Mouse (Mus musculus): ENCODE results near the gene Npm3.

The Npm3 gene

DNA sequence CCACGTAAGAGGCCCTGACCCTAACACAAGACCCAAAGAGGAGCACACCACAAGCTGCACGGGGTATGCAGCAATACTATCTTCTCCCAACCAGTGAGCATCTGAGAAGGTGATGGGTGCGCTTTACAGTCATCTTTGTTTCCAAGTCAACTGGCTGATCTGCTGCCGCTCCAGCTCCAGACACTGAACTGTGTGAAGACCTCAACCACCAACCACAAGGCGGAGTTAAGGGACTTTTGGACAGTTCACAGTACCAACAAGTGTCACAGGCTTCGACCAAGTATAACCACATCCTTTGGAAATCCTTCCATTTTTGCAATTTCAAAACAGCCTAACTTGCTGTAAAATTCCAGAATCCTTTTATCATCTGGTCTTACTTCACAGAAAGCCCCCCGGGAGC is 2.5 kb upstream of the Npm3 start:
- DNase-seq = no peak

DNA sequence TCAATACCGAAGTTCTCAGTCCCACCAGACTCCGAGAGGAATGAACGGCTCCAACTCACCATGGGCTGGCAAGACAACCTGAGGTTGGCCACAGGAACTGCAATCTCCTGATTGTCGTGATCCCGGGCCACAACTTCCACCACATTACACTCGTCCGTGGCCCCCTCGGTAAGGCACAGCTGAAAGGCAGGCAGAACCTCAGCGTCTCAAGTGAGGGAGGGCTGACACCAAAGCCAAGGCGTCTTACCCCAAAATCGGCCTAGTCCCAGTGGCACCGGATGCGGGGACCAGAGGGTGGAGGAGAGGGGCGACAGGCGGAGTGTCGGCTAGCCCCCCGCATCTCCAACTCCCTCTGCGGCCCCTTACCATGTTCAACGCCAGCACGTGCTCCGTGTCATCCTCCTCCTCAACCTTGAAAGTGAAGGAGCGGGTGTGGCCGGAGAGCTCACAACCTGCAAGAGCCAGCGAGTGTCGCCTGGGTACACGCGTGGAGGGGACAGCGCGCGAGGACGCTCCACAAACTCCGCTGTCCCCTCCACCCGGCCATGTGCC is 624 bp downstream of the Npm3 start:
- DNase-seq = no peak

GRCm38 (mm10) chr19:45748206-45748605 is 1.2 kb downstream of the Npm3 start:
- DNase-seq = no peak

- peak; percentile 73 to 93 for DNase-seq
Observed at GRCm38 (mm10) chr19:45747028-45747867, 2.1 kb downstream of the Npm3 start.

- DNase-seq = peak; percentile 64 to 85
Observed at GRCm38 (mm10) chr19:45746153-45747020, 3.0 kb downstream of the Npm3 start.

DNA sequence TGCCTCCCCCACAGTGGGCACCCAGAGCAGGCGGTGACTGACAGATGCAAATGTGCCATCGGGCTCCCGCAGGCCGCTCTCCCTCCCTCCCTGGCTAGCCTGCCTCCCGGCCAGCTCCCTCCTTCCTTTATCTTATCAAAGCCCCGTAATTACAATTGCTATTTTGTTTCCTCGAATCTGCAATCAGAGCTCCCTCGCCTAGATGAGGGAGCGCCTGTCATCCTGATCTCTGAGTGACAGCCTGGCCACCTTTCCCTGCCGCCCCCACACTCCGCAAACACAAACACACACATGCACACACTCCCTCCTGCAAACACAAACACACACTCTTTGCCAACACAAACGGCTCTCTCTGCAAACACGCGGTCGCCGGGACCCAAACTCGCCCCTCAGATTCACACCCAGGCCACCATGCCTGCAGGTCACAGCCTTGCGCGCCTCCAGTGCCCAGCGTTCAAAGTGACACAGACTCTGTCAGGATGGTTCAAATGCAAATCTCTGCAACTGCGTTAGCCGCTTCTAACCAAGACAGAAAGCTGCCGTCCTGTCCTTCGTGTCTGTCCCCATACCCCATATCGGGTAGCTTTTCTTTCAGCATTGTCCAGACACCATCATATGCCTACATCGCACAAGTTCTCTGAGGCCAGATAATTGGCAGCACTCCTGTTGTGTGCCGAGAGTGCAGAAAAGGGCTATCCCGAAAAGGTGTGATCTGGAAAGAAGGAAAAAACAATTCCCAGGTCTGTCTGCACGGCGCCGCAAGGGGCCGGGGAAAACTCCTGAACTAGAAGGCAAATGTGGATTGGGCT is 3.8 kb downstream of the Npm3 start:
- no peak for DNase-seq

DNA sequence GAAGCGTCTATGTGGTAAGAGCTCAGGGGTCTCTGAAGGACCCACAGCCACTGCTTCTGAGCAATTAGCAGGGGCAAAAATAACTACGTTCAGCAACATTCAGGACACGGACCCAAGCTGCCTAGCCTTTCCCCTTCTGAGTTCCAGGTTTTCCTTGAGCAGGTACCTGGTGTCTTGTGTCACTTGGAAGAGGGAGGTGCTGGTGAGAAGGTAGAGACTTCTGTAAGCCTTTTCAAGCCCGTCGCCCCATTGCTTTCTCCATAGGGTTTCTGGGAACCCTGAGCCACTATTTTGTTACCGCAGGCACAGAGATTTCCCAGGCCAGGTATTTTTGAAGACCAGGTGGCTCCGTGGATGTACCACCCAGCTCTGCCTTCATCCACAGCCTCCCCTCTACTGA is 5.8 kb downstream of the Npm3 start:
- no peak for DNase-seq

DNA sequence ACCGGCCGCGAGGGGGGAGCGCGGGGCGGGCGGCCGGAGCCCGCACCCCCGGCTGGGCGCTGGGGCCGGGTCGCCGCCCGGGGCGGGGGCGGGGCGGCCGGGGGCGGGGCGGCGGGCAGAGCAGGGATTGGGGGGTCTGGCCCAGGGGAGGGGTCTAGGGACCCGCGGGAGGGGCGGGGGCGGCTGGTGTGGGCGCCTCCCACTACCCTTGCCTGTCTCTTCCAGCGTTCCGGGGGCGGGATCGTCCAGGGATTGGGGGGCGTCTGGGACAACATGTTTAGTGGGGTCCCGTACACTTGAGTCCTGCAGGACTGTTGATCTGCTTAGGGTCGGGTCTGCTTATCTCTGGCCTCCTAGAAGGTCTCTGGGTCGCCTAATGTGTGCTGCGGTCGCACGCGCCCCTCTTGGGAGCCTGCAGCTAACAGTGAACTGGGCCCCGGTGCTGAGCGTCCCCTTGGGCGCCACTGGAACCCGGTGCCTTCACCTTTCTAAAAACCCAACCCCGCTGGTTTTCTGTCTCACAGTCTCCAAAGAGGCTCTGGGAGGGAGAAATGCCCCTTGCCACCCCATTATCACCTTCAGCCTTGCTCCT is 6.3 kb downstream of the Npm3 start:
- DNase-seq = no peak

DNA sequence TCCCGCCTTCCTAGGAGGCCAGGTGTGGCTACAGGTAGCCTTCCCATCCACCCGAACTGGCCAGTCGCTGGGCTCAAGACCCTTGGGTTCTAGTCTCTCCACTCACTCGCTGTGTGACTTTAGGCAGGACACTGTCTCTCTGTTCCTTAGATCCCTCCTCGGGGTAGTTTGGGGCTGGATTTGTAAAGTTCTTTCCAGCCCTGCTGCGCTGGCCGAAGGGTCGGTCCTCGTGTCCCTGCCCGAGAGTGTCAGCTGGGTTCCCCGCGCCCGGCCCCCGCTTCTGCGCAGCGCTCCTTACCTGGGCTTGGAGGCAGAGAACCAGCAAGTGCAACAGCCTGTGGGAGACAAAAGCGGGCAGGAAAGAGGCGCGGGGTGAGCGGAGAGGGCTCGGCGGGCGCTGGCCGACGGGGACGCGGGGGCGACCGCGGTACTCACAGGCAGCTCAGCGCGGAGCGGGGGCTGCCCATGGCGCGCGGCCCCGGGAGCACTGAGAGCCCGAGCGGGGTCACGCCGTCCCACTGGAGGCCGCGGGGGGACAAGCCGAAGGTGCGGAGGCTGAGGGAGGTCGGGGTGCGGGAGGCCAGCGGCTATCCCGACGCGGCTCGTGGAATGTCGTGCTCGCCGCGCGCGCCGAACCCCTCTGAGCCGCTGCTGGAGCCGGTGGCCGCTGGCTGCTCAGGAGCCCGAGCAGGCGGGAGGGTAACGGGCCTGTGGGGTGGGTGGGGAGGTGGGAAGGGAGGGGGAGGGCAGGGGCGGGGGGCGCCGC is 7.0 kb downstream of the Npm3 start, which contains the start of gene Fgf8:
TSS of gene Fgf8 (minus strand) at position 698 of the 766 bp plus-strand sequence.
- no peak for DNase-seq

GRCm38 (mm10) chr19:45741431-45742217 is 7.8 kb downstream of the Npm3 start:
- DNase-seq = no peak

DNA sequence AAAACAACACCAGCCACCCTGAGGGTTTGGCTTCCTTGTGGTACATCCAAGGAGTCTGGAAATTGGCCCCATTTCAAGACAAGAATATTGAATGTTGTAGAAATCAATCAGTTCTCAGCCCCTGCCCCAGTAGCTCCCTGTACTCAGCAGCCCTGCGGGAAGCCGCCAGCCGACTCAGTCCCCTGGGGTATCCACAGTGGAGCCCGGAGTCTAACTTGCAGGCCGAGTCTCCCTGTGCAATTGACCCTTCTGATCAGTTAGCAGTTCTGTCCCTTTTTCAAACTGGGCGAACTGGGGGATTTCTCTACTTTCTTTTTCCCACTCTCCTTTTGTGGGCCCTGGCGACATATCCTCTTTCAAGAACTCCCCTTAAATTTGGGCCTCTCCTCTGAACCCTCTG is 8.6 kb downstream of the Npm3 start:
- no peak for DNase-seq

DNA sequence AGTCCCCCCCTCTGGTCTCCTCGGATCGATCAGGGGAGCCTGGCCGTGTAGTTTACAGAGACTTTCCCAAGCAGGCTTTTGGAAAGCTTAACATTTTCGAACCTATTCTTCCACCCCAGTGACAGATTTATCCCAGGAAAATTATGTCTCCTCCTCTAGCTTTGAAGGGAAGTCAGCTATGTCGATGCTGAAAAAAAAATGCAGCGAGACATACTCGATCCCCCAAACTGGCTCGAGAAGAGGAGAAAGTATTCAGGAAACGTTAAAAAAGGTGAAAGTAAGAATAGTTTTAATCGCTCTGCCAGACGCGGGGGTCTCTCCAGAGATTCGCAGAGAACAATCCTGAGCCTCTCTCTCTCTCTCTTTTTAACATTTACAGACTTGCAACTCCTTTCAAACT is 9.2 kb downstream of the Npm3 start:
- DNase-seq = no peak

GRCm38 (mm10) chr19:45738521-45738920 is 10.9 kb downstream of the Npm3 start:
- DNase-seq = no peak

GRCm38 (mm10) chr19:45737846-45738484 is 11.4 kb downstream of the Npm3 start:
- no peak for DNase-seq

- no peak for DNase-seq
Observed at GRCm38 (mm10) chr19:45737208-45737845, 12.1 kb downstream of the Npm3 start.

DNA sequence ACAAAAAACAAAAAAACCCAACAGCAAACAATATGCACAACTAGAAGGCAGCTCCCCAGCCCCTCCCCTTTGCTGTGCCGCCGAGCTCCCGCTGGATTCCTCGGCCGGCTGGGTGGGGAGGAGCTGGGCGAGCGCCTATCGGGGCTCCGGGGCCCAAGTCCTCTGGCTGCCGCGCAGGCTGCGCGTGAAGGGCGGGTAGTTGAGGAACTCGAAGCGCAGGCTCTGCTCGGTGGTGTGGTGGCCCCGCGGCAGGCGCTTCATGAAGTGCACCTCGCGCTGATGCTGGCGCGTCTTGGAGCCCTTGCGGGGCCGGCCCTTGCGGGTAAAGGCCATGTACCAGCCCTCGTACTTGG is 12.6 kb downstream of the Npm3 start:
- DNase-seq = peak in 1 of 2 experiments; percentile 35

- no peak for DNase-seq
Observed at GRCm38 (mm10) chr19:45736241-45736640, 13.2 kb downstream of the Npm3 start.

GRCm38 (mm10) chr19:45734762-45735161 is 14.6 kb downstream of the Npm3 start:
- DNase-seq = no peak

DNA sequence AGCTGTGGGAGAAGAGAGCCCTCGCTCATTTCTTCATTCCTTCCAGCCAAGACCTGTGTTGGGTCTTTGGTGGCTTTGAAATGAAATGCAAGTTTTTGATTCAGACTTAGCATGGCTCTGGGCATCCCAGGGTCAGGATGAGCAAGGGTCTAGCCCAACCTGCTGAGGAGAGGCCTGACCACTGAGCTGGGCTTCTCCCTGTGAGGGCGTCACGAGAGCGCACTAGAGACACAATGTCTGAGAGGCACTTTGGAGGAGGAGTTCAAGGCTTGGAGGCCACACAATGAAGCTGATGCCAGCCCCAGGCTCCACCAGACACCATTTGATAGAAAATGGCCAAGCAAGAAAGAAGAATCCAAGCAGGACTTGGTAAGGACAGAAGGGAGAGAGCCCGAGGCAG is 15.2 kb downstream of the Npm3 start:
- DNase-seq = no peak

GRCm38 (mm10) chr19:45733564-45733963 is 15.8 kb downstream of the Npm3 start:
- no peak for DNase-seq

Measured in kidney, adult 8-10 months (tissue).